In the genomic region with DNA sequence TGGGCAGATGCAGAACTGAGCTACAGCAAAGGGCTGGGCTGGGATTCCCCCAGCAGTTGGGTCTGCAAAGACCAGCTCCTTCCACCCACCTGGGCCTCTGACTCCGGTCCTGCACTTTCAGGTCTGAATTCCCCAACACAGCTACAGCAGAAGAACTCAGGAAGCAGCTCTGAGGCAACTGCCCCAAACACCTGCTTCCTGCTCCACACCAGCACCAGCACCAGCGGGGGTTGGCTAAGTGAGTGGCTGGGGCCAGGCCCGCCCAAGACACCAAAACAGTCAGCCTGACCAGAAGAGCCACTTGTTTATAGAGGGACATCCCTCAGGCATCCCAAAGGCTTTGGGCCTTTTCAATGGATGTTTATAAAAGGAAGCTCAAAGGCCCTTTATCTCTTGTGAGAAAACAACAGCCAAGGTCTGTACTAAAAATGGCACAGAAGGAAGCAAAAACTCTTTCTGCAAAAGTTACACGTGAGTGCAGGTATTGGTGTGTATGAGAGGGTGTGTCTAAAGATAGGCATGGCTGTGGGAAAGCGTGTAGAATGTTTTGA, we compare ENCODE assay signal across 8 mouse cellular contexts. TPM values are rescaled to one million over a fixed set of nuclear protein-coding genes. Genes with fewer than 3 reads are reported as not detected.
A peak's percentile ranks its signal among the peaks of the same experiment; 100 is the strongest.
DNase-seq lines count a peak whose midpoint lies in the region; ATAC-seq and TF ChIP-seq lines count a peak whose summit lies in the region.

No protein-coding gene starts in this region.

- no peak for TF ChIP-seq CTCF in midbrain, postnatal 0 days (IDR thresholded peaks at IDR 0.05)

- ATAC-seq in midbrain, embryonic 11.5 days (ENCODE audit: low FRiP score): no peak
- no peak for ATAC-seq in midbrain, postnatal 0 days (ENCODE audit: low FRiP score)
- no peak for ATAC-seq in heart, embryonic 13.5 days (ENCODE audit: extremely low read depth, insufficient number of reproducible peaks, low FRiP score, low TSS enrichment)

- no peak overlapping the region for H3K9ac ChIP-seq in midbrain, embryonic 11.5 days (ENCODE audit: low read length)
- no peak overlapping the region for H3K9ac ChIP-seq in midbrain, postnatal 0 days (replicated peaks; ENCODE audit: low read length, poor library complexity, severe bottlenecking)
- H3K9ac ChIP-seq in heart, embryonic 13.5 days: 0 out of 2 replicates have a peak overlapping the region, but pooled peaks have one; percentile 24

- WGBS in midbrain, embryonic 11.5 days: 73% methylated on average over 5 of the region's 5 CpGs
- WGBS in midbrain, postnatal 0 days: 69% methylated on average over 5 of the region's 5 CpGs
- WGBS in heart, embryonic 13.5 days: 35% methylated on average over 5 of the region's 5 CpGs

- H3K4me2 ChIP-seq in midbrain, embryonic 11.5 days: no peak overlapping the region
- H3K4me2 ChIP-seq in midbrain, postnatal 0 days (ENCODE audit: low read depth, low read length, poor library complexity, severe bottlenecking): no peak overlapping the region
- no peak overlapping the region for H3K4me2 ChIP-seq in heart, embryonic 13.5 days

- H3K4me1 ChIP-seq in midbrain, embryonic 11.5 days (ENCODE audit: control insufficient read depth, insufficient read depth, low read length): no peaks in the 10 kb centered on the region
- no peaks in the 10 kb centered on the region for H3K4me1 ChIP-seq in midbrain, postnatal 0 days (ENCODE audit: insufficient read depth, low read length)
- peaks cover 48% of the 10 kb centered on the region for H3K4me1 ChIP-seq in heart, embryonic 13.5 days

- DNase-seq in midbrain, embryonic 11.5 days (ENCODE audit: low spot score, missing footprints): peak; percentile 57
- DNase-seq in midbrain, postnatal 0 days (ENCODE audit: low spot score): no peak
- DNase-seq in lung, postnatal 14 days: peak; percentile 57
- peak; percentile 75 for DNase-seq in thymus, postnatal 0 days (ENCODE audit: low spot score)
- DNase-seq in left cerebral cortex, postnatal 36 days (ENCODE audit: low spot score in 2 of 2): no peak
- DNase-seq in kidney, adult 8-10 months: no peak
- DNase-seq in left cerebral cortex, postnatal 25 days (ENCODE audit: low spot score in 2 of 2): no peak

- no peak overlapping the region for H3K4me3 ChIP-seq in midbrain, embryonic 11.5 days (ENCODE audit: low read depth, low read length)
- no peak overlapping the region for H3K4me3 ChIP-seq in midbrain, postnatal 0 days (ENCODE audit: low read depth, low read length)
- H3K4me3 ChIP-seq in heart, embryonic 13.5 days: no peak overlapping the region

- intact Hi-C loops in left cerebral cortex, postnatal 36 days (cut with DNase I): no loop called here
- intact Hi-C loops in left cerebral cortex, postnatal 25 days (cut with DNase I): no loop called here

- no peaks in the 10 kb centered on the region for H3K27me3 ChIP-seq in midbrain, embryonic 11.5 days (ENCODE audit: control insufficient read depth, insufficient read depth, low read length)
- H3K27me3 ChIP-seq in midbrain, postnatal 0 days (ENCODE audit: insufficient read depth, low read length): no peaks in the 10 kb centered on the region
- H3K27me3 ChIP-seq in heart, embryonic 13.5 days (replicated peaks): no peaks in the 10 kb centered on the region

- no peaks in the 10 kb centered on the region for H3K36me3 ChIP-seq in midbrain, embryonic 11.5 days (ENCODE audit: control insufficient read depth, insufficient read depth, low read length)
- no peaks in the 10 kb centered on the region for H3K36me3 ChIP-seq in midbrain, postnatal 0 days (ENCODE audit: insufficient read depth, low read length)
- no peaks in the 10 kb centered on the region for H3K36me3 ChIP-seq in heart, embryonic 13.5 days

- H3K9me3 ChIP-seq in midbrain, embryonic 11.5 days (ENCODE audit: control insufficient read depth, low read length): no peaks in the 10 kb centered on the region
- no peaks in the 10 kb centered on the region for H3K9me3 ChIP-seq in midbrain, postnatal 0 days (ENCODE audit: low read length)
- H3K9me3 ChIP-seq in heart, embryonic 13.5 days: no peaks in the 10 kb centered on the region

- no peak overlapping the region for H3K27ac ChIP-seq in midbrain, embryonic 11.5 days (ENCODE audit: low read depth, low read length)
- no peak overlapping the region for H3K27ac ChIP-seq in midbrain, postnatal 0 days (ENCODE audit: low read depth, low read length)
- peak overlapping the region; percentile 63 for H3K27ac ChIP-seq in heart, embryonic 13.5 days (replicated peaks)

RNA-seq across cellular contexts. Expression of a gene that starts 9.0 kb away (rescaled TPM):
- polyA plus RNA-seq in midbrain, embryonic 11.5 days (2014; fragmentation: Nextera tagmentation; extraction: Ambion mirVana): 32.3 and 33.2 TPM in 2 replicates
- 32.0 and 37.8 TPM in 2 replicates for total RNA-seq in midbrain, postnatal 0 days (2014; rRNA removed)
- polyA plus RNA-seq in midbrain, postnatal 0 days (2015; fragmentation: Nextera tagmentation; extraction: Ambion mirVana): 15.9 and 16.7 TPM in 2 replicates
- polyA plus RNA-seq in heart, embryonic 13.5 days (2015; fragmentation: Nextera tagmentation; extraction: Ambion mirVana): 5.5 and 5.8 TPM in 2 replicates
- 25.1 and 27.6 TPM in 2 replicates for polyA plus RNA-seq in thymus, postnatal 0 days (2015; fragmentation: Nextera tagmentation; extraction: Ambion mirVana)
- total RNA-seq in left cerebral cortex, postnatal 36 days (2021): 10 to 100 TPM; 38.3 to 41.0 TPM
- 10 to 100 TPM; 36.1 to 38.7 TPM for total RNA-seq in left cerebral cortex, postnatal 25 days (2021)

Comparison
In these comparisons a context has a peak if more than half of its experiments do, and no peak if none do; other contexts are left out.
1. DNase-seq: peak in midbrain, embryonic 11.5 days (single experiment), lung, postnatal 14 days (single experiment) and thymus, postnatal 0 days (single experiment); none in midbrain, postnatal 0 days (single experiment), left cerebral cortex, postnatal 36 days (0 of 2), kidney, adult 8-10 months (0 of 2) and left cerebral cortex, postnatal 25 days (0 of 2).